Mouse (Mus musculus) lung, embryonic 16.5 days (tissue): ENCODE measurements at regions not wholly inside any gene's neighbourhood (a gene's known extent, or its start where the extent isn't known, plus 50 kb on each side); places are given as distances from the start of the nearest gene placed in this dataset.
"Not testable (repeated sequence)": the region's sequence is repeated elsewhere in the genome, so short reads cannot be mapped to it uniquely, and the experiment has no call there.

ENCODE experiments used
- ATAC-seq: fragments of 200-750 bp; cut with Nextera tagmentation; 2 replicates; pipeline ENCODE4 v1.8.0; 2017; ENCODE audit warnings: low read depth, mild to moderate bottlenecking, moderate library complexity
- H3K27ac ChIP-seq: fragments of 300-500 bp; sonication (generic); 2 replicates; pipeline ENCODE4 v1.5.1; 2014; ENCODE audit warnings: mild to moderate bottlenecking, control low read depth, low read length
- H3K27me3 ChIP-seq: fragments of 300-500 bp; sonication (generic); 2 replicates; pipeline ENCODE4 v1.6.1; 2014; ENCODE audit warnings: low read depth, low read length, mixed read lengths; ENCODE audit not compliant: control insufficient read depth, insufficient read depth
- H3K36me3 ChIP-seq: fragments of 300-500 bp; sonication (generic); 2 replicates; pipeline ENCODE4 v1.6.1; 2014; ENCODE audit warnings: low read length; ENCODE audit not compliant: control insufficient read depth, insufficient read depth
- H3K4me1 ChIP-seq: fragments of 300-500 bp; sonication (generic); replicated peaks from 2 replicates; pipeline ENCODE4 v1.6.1; 2014; ENCODE audit warnings: low read length, mixed read lengths; ENCODE audit not compliant: control insufficient read depth, insufficient read depth
- H3K4me2 ChIP-seq: fragments of 300-500 bp; sonication (generic); 2 replicates; pipeline ENCODE4 v1.6.1; 2014; ENCODE audit warnings: low read depth, low read length, control low read depth
- H3K4me3 ChIP-seq: fragments of 300-500 bp; sonication (generic); 2 replicates; pipeline ENCODE4 v1.5.1; 2014; ENCODE audit warnings: mild to moderate bottlenecking, low read length, control low read depth
- H3K9ac ChIP-seq: fragments of 300-500 bp; sonication (generic); 2 replicates; pipeline ENCODE4 v1.6.1; 2014; ENCODE audit warnings: low read length, control low read depth
- H3K9me3 ChIP-seq: fragments of 300-500 bp; sonication (generic); 2 replicates; pipeline ENCODE4 v1.6.1; 2016; ENCODE audit warnings: low read length; ENCODE audit not compliant: control insufficient read depth
- WGBS: fragments of 180-500 bp; shearing (Covaris S2); extraction: QIAGEN DNeasy Blood & Tissue Kit; methylation state at CpG from one replicate; pipeline ENCODE4 v1.1.7; 2014; 5-methylcytosine and 5-hydroxymethylcytosine counted together

DNA sequence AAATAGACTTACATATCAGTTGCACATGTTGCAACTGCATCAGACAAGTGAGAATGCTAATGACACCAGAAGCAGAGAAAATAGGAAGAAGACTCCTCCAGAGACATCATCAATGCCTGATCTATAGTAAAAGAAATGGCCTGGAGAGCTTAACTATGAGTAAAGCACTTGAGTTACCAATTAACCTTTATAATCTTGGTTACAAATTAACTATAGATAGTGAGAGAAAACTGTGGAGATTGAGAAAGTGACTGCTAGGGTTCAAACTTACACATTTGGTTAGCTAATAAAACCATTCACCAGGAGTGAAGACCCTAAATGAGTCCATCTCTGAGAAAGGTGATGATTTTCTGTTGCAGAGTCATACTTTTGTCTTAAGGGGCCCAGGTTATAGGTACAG, 307.4 kb downstream of the Phex start:
- Histone ChIP-seq H3K4me1 (no peaks in the 10 kb centered on the region), H3K27me3 (no peaks in the 10 kb centered on the region), H3K9me3 (no peaks in the 10 kb centered on the region), H3K9ac (no peak overlapping the region), H3K4me3 (no peak overlapping the region), H3K4me2 (no peak overlapping the region), H3K27ac (no peak overlapping the region), H3K36me3 (no peaks in the 10 kb centered on the region)
- ATAC-seq, result no peak

- ATAC-seq, result no peak
- H3K4me3 ChIP-seq, result no peak overlapping the region
- H3K27ac ChIP-seq, result no peak overlapping the region
Observed at GRCm38 (mm10) chrX:157080025-157080424, 335.1 kb downstream of the Phex start.

DNA sequence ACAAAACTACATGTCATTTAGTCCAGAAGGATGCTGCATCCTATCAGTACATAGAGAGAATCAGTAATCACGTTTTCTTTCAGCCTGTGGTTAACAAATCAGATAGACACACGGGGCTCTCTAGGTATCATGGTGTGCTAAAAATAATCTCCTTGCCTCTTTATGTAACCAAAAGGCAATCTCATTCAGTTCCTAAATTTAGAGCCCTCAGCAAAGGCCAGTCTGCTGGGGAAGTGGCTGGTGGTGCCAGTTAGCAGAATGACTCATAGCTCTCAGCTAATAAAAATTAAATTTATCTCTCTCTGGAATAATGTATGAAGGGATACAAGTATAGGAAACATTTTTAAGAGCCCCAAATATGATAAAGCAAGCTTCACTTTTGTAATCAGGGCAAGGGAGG, 335.5 kb downstream of the Phex start:
- H3K36me3 ChIP-seq, result no peaks in the 10 kb centered on the region
- no peaks in the 10 kb centered on the region for H3K9me3 ChIP-seq
- H3K4me1 ChIP-seq, result no peaks in the 10 kb centered on the region
- H3K4me2 ChIP-seq, result no peak overlapping the region
- WGBS, result 25% methylated on average over 2 of the region's 2 CpGs
- no peak overlapping the region for H3K9ac ChIP-seq
- H3K27ac ChIP-seq, result no peak overlapping the region
- H3K27me3 ChIP-seq, result no peaks in the 10 kb centered on the region
- H3K4me3 ChIP-seq, result no peak overlapping the region
- ATAC-seq, result no peak

More at GRCm38 (mm10) chrX:157080025-157080424, 335.1 kb downstream of the Phex start:
- no peaks in the 10 kb centered on the region for H3K36me3 ChIP-seq
- no peak overlapping the region for H3K9ac ChIP-seq
- H3K4me2 ChIP-seq, result no peak overlapping the region
- H3K27me3 ChIP-seq, result no peaks in the 10 kb centered on the region
- H3K9me3 ChIP-seq, result no peaks in the 10 kb centered on the region
- no peaks in the 10 kb centered on the region for H3K4me1 ChIP-seq

DNA sequence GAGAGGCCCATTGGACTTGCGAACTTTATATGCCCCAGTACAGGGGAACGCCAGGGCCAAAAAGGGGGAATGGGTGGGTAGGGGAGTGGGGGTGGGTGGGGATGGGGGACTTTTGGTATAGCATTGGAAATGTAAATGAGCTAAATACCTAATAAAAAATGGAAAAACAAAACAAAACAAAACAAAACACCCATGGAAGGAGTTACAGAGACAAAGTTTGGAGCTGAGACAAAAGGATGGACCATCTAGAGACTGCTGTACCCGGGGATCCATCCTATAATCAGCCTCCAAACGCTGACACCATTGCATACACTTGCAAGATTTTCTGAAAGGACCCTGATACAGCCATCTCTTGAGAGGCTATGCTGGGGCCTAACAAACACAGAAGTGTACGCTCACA, 337.1 kb downstream of the Phex start:
- not testable (repeated sequence) for H3K4me2 ChIP-seq, H3K4me1 ChIP-seq, H3K36me3 ChIP-seq, H3K9me3 ChIP-seq, H3K27me3 ChIP-seq, H3K4me3 ChIP-seq, ATAC-seq, H3K9ac ChIP-seq, H3K27ac ChIP-seq
- 75% methylated on average over 5 of the region's 5 CpGs for WGBS

DNA sequence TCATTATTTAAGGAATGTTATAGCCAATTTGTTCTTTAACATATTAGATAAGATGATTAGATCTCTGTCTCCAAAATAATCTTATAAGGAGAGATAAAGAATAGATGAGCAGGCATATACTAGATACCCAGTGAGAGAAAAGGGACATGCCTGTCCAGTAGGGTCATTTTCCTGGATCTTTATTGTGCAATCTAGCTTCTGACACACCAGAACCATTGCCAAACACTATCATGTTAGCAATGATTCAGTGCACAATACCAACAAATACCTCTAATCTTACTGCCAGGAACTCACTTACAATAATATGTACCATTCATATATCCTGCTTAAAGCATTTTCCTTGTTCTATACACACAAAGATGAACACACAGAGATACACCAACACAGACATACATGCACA, 338.9 kb downstream of the Phex start:
- Histone ChIP-seq H3K9me3 (no peaks in the 10 kb centered on the region), H3K27me3 (no peaks in the 10 kb centered on the region), H3K36me3 (no peaks in the 10 kb centered on the region), H3K4me2 (no peak overlapping the region), H3K4me1 (no peaks in the 10 kb centered on the region), H3K9ac (no peak overlapping the region), H3K4me3 (no peak overlapping the region), H3K27ac (no peak overlapping the region)
- ATAC-seq, result no peak

GRCm38 (mm10) chrX:157051629-157052315, 363.3 kb downstream of the Phex start:
- ATAC-seq, result no peak
- Histone ChIP-seq H3K9ac (no peak overlapping the region), H3K4me1 (no peaks in the 10 kb centered on the region), H3K27ac (no peak overlapping the region; the same call in 1 of the 2 replicates), H3K9me3 (no peaks in the 10 kb centered on the region), H3K4me2 (no peak overlapping the region), H3K36me3 (no peaks in the 10 kb centered on the region), H3K4me3 (no peak overlapping the region), H3K27me3 (no peaks in the 10 kb centered on the region)
- WGBS, result 27% methylated on average over 2 of the region's 2 CpGs

GRCm38 (mm10) chrX:157028913-157029312, 386.2 kb downstream of the Phex start:
- Histone ChIP-seq H3K4me3 (no peak overlapping the region), H3K4me2 (no peak overlapping the region), H3K9me3 (no peaks in the 10 kb centered on the region)

GRCm38 (mm10) chrX:157024343-157024742, 390.8 kb downstream of the Phex start:
- no peak overlapping the region for H3K4me2 ChIP-seq
- no peaks in the 10 kb centered on the region for H3K27me3 ChIP-seq
- no peak overlapping the region for H3K27ac ChIP-seq
- no peak overlapping the region for H3K9ac ChIP-seq
- H3K4me3 ChIP-seq, result no peak overlapping the region
- no peaks in the 10 kb centered on the region for H3K9me3 ChIP-seq
- ATAC-seq, result no peak
- no peaks in the 10 kb centered on the region for H3K4me1 ChIP-seq
- no peaks in the 10 kb centered on the region for H3K36me3 ChIP-seq

More at GRCm38 (mm10) chrX:157028913-157029312, 386.2 kb downstream of the Phex start:
- no peaks in the 10 kb centered on the region for H3K36me3 ChIP-seq
- no peak overlapping the region for H3K9ac ChIP-seq
- H3K27me3 ChIP-seq, result no peaks in the 10 kb centered on the region
- no peaks in the 10 kb centered on the region for H3K4me1 ChIP-seq
- ATAC-seq, result no peak
- no peak overlapping the region for H3K27ac ChIP-seq

- no peaks in the 10 kb centered on the region for H3K4me1 ChIP-seq
- H3K4me2 ChIP-seq, result no peak overlapping the region
- no peak for ATAC-seq
- H3K27me3 ChIP-seq, result no peaks in the 10 kb centered on the region
- no peak overlapping the region for H3K4me3 ChIP-seq
- H3K9ac ChIP-seq, result no peak overlapping the region
- no peaks in the 10 kb centered on the region for H3K9me3 ChIP-seq
- 44% methylated on average over 1 of the region's 1 CpGs for WGBS
- no peaks in the 10 kb centered on the region for H3K36me3 ChIP-seq
- no peak overlapping the region for H3K27ac ChIP-seq
Observed at GRCm38 (mm10) chrX:157021851-157022250, 393.3 kb downstream of the Phex start.

DNA sequence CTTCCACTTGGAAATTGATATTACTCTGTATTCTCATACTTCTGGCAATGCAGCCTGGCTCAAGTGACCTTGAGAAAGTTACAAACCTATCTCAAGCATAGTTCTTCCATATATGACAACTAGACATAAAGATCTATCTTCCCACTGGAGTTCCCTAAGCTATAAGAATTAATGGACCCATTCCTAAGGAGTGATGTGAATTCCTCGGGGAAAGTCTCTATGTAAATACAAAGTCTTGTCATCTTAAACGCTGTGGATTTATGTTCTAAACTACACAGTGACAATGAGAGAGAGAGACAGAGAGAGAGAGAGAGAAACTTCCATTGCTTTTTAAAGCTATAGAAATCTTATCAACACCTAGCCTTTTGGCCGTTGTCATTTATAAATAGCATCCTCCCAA, 394.8 kb downstream of the Phex start:
- no peak overlapping the region for H3K4me2 ChIP-seq
- no peaks in the 10 kb centered on the region for H3K4me1 ChIP-seq
- no peak for ATAC-seq
- H3K27me3 ChIP-seq, result no peaks in the 10 kb centered on the region
- H3K27ac ChIP-seq, result no peak overlapping the region
- no peak overlapping the region for H3K9ac ChIP-seq
- no peak overlapping the region for H3K4me3 ChIP-seq
- WGBS, result 67% methylated on average over 3 of the region's 3 CpGs
- H3K9me3 ChIP-seq, result no peaks in the 10 kb centered on the region
- H3K36me3 ChIP-seq, result no peaks in the 10 kb centered on the region
